Mouse (Mus musculus) forebrain, postnatal 0 days (tissue): ENCODE results near the gene Smg9. TPM values are rescaled to one million over a fixed set of nuclear protein-coding genes. Genes with fewer than 3 reads are reported as not detected.

Source experiments
- ATAC-seq: fragments of 200-750 bp; cut with Nextera tagmentation; 2 replicates; pipeline ENCODE4 v1.8.0; 2017; ENCODE audit warnings: mild to moderate bottlenecking, moderate library complexity
- DNase-seq: peaks from one replicate; pipeline ENCODE4 v3.0.0-alpha.2; 2015
- H3K27ac ChIP-seq: fragments of 300-500 bp; sonication (generic); 2 replicates; pipeline ENCODE4 v1.5.1; 2014; ENCODE audit warnings: low read depth, mild to moderate bottlenecking, antibody characterized with exemption, low read length, moderate library complexity, mixed read lengths
- H3K27me3 ChIP-seq: fragments of 300-500 bp; sonication (generic); 2 replicates; pipeline ENCODE4 v1.6.1; 2014; ENCODE audit warnings: mild to moderate bottlenecking, low read length, mixed read lengths; ENCODE audit not compliant: insufficient read depth
- H3K36me3 ChIP-seq: fragments of 300-500 bp; sonication (generic); 2 replicates; pipeline ENCODE4 v1.6.1; 2014; ENCODE audit warnings: mild to moderate bottlenecking, moderate library complexity; ENCODE audit not compliant: insufficient read depth
- H3K4me1 ChIP-seq: fragments of 300-500 bp; sonication (generic); 2 replicates; pipeline ENCODE4 v1.6.1; 2014; ENCODE audit warnings: antibody characterized with exemption; ENCODE audit not compliant: insufficient read depth
- H3K4me2 ChIP-seq: fragments of 300-500 bp; sonication (generic); 2 replicates; pipeline ENCODE4 v1.6.1; 2014; ENCODE audit warnings: low read depth, mild to moderate bottlenecking, moderate library complexity
- H3K4me3 ChIP-seq: fragments of 300-500 bp; sonication (generic); 2 replicates; pipeline ENCODE4 v1.5.1; 2014; ENCODE audit warnings: low read depth, low read length, mixed read lengths
- H3K9ac ChIP-seq: fragments of 300-500 bp; sonication (generic); 2 replicates; pipeline ENCODE4 v1.6.1; 2014; ENCODE audit warnings: mild to moderate bottlenecking
- H3K9me3 ChIP-seq: fragments of 300-500 bp; sonication (generic); 2 replicates; pipeline ENCODE4 v1.6.1; 2016; ENCODE audit warnings: low read length
- CTCF ChIP-seq: sonication (generic); IDR thresholded peaks from 2 replicates; pipeline ENCODE4 v1.5.1; 2016; ENCODE audit warnings: antibody characterized with exemption, control low read depth, low read depth
- WGBS: fragments of 180-500 bp; shearing (Covaris S2); extraction: QIAGEN DNeasy Blood & Tissue Kit; methylation state at CpG from one replicate; pipeline ENCODE4 v1.1.7; 2014; 5-methylcytosine and 5-hydroxymethylcytosine counted together
- polyA plus RNA-seq: library from polyadenylated mRNA; unstranded; fragments of >200 nt; fragmentation: Nextera tagmentation; extraction: Ambion mirVana; gene quantifications from 2 replicates; pipeline ENCODE4 v1.2.1, GENCODE M21; 2015
- total RNA-seq: library from RNA; depleted of rRNA; stranded (reverse); fragments of >200 nt; gene quantifications from 2 replicates; pipeline ENCODE4 v1.2.3, GENCODE M21; 2014

The Smg9 gene
- total and polyA plus RNA-seq, 2 experiments from 2014 or later, result 28.5 to 31.8 TPM

- H3K4me3 ChIP-seq, result no peak overlapping the region
- H3K27ac ChIP-seq, result no peak overlapping the region
- ATAC-seq, result no peak
- DNase-seq, result no peak
- no peak overlapping the region for H3K4me2 ChIP-seq
- no peak overlapping the region for H3K9ac ChIP-seq
- no peak for TF ChIP-seq CTCF
- H3K36me3 ChIP-seq, result no peaks in the 10 kb centered on the region
- H3K27me3 ChIP-seq, result no peaks in the 10 kb centered on the region
- WGBS, result 95% methylated on average over 15 of the region's 15 CpGs
- 0 out of 2 replicates have a peak, but pooled peaks cover 4% of the 10 kb centered on the region for H3K4me1 ChIP-seq
- no peaks in the 10 kb centered on the region for H3K9me3 ChIP-seq
These were observed 31.3 kb downstream of the Smg9 start for GRCm38 (mm10) chr7:24430551-24431345.

- Histone ChIP-seq H3K4me2 (no peak overlapping the region), H3K9me3 (no peaks in the 10 kb centered on the region), H3K27ac (no peak overlapping the region), H3K4me3 (no peak overlapping the region), H3K4me1 (0 out of 2 replicates have a peak, but pooled peaks cover 4% of the 10 kb centered on the region), H3K27me3 (no peaks in the 10 kb centered on the region), H3K36me3 (no peaks in the 10 kb centered on the region), H3K9ac (no peak overlapping the region)
- TF ChIP-seq CTCF, result no peak
- no peak for DNase-seq
- ATAC-seq, result no peak
- 77% methylated on average over 11 of the region's 11 CpGs for WGBS
These were observed 32.3 kb downstream of the Smg9 start for GRCm38 (mm10) chr7:24431713-24432112.

- no peak overlapping the region for H3K4me2 ChIP-seq
- H3K27ac ChIP-seq, result no peak overlapping the region
- H3K9me3 ChIP-seq, result no peaks in the 10 kb centered on the region
- ATAC-seq, result no peak
- no peak for TF ChIP-seq CTCF
- DNase-seq, result no peak
- H3K4me1 ChIP-seq, result no peaks in the 10 kb centered on the region
- H3K36me3 ChIP-seq, result no peaks in the 10 kb centered on the region
- H3K4me3 ChIP-seq, result no peak overlapping the region
- no peaks in the 10 kb centered on the region for H3K27me3 ChIP-seq
- WGBS, result 78% methylated on average over 5 of the region's 5 CpGs
- no peak overlapping the region for H3K9ac ChIP-seq
These were observed 35.9 kb downstream of the Smg9 start for GRCm38 (mm10) chr7:24435305-24435704.

- Histone ChIP-seq H3K36me3 (no peaks in the 10 kb centered on the region), H3K27ac (peak overlapping the region; percentile 45; the same call in 1 of the 2 replicates), H3K4me3 (no peak overlapping the region), H3K9ac (no peak overlapping the region), H3K9me3 (no peaks in the 10 kb centered on the region), H3K4me1 (no peaks in the 10 kb centered on the region), H3K4me2 (no peak overlapping the region), H3K27me3 (no peaks in the 10 kb centered on the region)
- peak; percentile 64 for DNase-seq
- TF ChIP-seq CTCF, result no peak
- ATAC-seq, result peak; percentile 76
- 68% methylated on average over 10 of the region's 10 CpGs for WGBS
These were observed 38.6 kb downstream of the Smg9 start for GRCm38 (mm10) chr7:24437981-24438380.

- Histone ChIP-seq H3K4me2 (no peak overlapping the region), H3K4me1 (no peaks in the 10 kb centered on the region), H3K36me3 (no peaks in the 10 kb centered on the region), H3K9me3 (no peaks in the 10 kb centered on the region), H3K9ac (no peak overlapping the region), H3K27me3 (no peaks in the 10 kb centered on the region), H3K4me3 (no peak overlapping the region), H3K27ac (0 out of 2 replicates have a peak overlapping the region, but pooled peaks have one; percentile 21)
- ATAC-seq (peak; percentile 11; the same call in 1 of the 2 replicates), DNase-seq (no peak)
- 69% methylated on average over 6 of the region's 6 CpGs for WGBS
- TF ChIP-seq CTCF, result no peak
These were observed 39.8 kb downstream of the Smg9 start for GRCm38 (mm10) chr7:24439191-24439590.

GRCm38 (mm10) chr7:24439891-24440290 lies 40.5 kb downstream of the Smg9 start:
- no peak overlapping the region for H3K9ac ChIP-seq
- ATAC-seq (no peak), DNase-seq (no peak)
- WGBS, result 55% methylated on average over 7 of the region's 7 CpGs
- H3K4me1 ChIP-seq, result no peaks in the 10 kb centered on the region
- H3K9me3 ChIP-seq, result no peaks in the 10 kb centered on the region
- H3K27me3 ChIP-seq, result no peaks in the 10 kb centered on the region
- H3K4me2 ChIP-seq, result no peak overlapping the region
- H3K4me3 ChIP-seq, result no peak overlapping the region
- H3K36me3 ChIP-seq, result no peaks in the 10 kb centered on the region
- H3K27ac ChIP-seq, result no peak overlapping the region
- no peak for TF ChIP-seq CTCF

- H3K27ac ChIP-seq, result no peak overlapping the region
- no peak for ATAC-seq
- no peak overlapping the region for H3K4me3 ChIP-seq
- no peaks in the 10 kb centered on the region for H3K27me3 ChIP-seq
- H3K36me3 ChIP-seq, result no peaks in the 10 kb centered on the region
- no peak overlapping the region for H3K9ac ChIP-seq
- no peaks in the 10 kb centered on the region for H3K9me3 ChIP-seq
- WGBS, result 4% methylated on average over 1 of the region's 1 CpGs
- TF ChIP-seq CTCF, result peak; percentile 83
- no peak overlapping the region for H3K4me2 ChIP-seq
- no peaks in the 10 kb centered on the region for H3K4me1 ChIP-seq
- DNase-seq, result peak; percentile 31
These were observed 42.4 kb downstream of the Smg9 start for GRCm38 (mm10) chr7:24441785-24442184.
